Mouse (Mus musculus): ENCODE data around the gene Astn2.

The Astn2 gene

DNA sequence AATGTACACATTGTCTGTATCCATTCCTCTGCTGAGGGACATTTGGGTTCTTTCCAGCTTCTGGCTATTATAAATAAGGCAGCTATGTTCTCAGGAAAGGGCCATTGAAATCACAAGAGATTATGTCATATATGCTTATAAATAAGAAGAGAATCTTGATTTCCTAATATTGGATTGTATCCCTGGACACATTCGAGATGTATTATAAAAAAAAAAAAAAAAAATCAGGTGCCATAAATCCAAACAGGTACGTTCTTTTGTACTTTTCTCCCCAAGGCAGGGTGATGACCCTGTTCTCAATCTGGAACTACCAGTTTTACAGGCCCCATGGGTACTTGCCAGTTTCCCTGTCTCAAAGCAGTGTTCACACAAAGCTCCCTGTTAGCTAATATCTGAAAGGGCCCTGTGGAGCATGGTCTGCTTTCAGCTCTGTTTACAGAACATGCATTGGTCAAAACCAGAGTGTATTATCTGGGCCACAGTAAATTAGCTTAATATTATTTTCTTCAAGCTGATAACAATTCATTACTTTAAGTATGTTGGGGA lies 530.1 kb downstream of the Astn2 start:
- DNase-seq (ENCODE audit: extremely low spot score, low spot score), result no peak

DNA sequence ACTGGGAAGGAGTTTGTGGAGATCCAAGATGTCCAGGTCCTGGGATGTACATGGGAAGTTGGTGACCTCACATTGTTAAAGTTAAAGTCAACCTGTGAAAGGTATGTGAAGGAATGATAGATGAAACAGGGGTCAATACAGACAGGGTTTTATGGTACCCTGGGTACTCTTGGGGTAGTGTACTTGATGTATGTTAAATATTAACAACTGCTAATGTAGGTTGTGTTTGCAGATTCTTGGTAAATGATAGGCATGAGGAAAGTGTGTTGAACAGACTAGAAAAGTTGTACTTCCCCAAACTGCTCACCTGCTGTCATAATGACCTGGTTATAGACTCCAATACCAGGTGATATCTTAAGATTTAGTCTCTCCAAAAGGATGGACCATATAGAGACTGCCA lies 539.9 kb downstream of the Astn2 start:
- no peak for DNase-seq (ENCODE audit: extremely low spot score, low spot score)

DNA sequence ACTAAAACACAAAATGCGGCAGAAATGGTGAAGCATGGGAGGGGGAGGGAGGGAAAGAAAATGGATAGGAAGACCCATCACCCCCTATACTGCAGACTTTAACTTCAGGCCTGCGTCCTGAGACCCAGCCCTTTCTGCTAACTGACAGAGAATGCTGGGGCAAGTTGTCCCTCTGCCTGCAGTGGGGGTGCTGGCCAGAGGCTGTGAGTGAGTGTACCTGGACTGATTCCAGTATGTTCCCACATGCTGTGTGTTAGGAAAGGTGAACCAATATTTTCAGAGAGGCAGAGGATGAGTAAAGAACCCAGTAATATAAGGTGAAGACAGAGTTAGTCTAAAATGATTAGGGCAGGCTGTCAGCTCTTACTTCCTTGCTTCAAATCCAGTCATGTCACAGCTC lies 561.2 kb downstream of the Astn2 start:
- DNase-seq (ENCODE audit: extremely low spot score, low spot score), result no peak

DNA sequence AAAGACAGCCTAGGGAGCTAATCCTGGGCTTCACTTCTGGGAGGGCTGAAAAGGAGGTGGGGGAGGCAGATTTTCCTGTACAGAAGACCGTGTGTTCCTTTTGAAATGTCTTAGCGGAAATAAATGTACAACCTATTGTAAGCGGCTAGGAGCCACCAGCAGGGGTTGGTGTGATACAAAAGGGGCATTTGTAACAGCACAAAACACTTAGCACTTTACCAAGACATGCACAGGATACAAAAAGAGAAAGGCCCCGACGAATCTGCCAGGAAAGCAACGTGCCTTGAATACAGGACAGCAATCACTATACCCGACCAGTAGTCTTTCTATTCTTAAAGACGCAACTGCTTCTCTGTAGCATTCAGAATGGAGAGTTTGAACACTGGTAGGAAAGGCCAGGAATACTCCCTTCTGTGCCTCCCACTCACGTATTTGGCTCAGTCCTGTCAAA lies 564.8 kb downstream of the Astn2 start:
- peak; percentile 24 for DNase-seq (ENCODE audit: extremely low spot score, low spot score)

DNA sequence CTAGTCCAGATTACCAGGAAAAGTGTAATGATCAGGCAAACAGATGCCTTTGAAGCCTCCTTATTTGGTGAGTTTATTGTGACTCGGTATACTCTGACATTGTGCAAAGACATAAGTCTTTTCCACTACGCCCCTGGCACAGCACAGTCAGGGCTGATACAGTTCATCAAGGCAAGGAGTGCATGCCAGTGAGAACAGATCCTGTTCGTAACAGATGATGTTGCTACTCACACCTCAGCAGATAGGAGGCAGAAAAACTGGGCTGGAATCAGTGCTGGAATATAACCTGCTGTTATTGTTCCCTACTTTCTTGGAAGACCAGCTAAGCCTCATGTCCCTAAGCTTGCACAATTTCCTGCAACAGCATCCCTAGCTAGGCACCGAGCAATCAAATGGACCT lies 565.6 kb downstream of the Astn2 start:
- no peak for DNase-seq (ENCODE audit: extremely low spot score, low spot score)

DNA sequence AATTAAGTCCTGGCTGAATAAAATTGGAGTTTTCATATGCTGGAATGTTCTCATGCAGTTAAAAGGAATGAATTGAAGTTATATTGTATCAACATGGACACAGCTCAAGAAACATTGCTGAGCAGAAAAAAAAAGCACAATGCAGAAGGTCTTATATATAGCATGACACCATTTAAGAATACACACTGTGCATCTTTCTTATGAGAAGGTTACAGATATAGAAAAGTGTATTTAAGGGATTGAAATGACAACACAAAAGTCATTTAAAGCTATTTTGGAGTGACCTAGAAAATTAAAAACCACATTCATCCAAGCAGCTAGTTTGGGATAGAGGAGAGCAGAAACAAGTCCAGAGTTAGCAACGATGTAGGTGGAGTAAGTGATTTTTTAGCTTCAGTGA lies 571.4 kb downstream of the Astn2 start:
- no peak for DNase-seq (ENCODE audit: extremely low spot score, low spot score)

DNA sequence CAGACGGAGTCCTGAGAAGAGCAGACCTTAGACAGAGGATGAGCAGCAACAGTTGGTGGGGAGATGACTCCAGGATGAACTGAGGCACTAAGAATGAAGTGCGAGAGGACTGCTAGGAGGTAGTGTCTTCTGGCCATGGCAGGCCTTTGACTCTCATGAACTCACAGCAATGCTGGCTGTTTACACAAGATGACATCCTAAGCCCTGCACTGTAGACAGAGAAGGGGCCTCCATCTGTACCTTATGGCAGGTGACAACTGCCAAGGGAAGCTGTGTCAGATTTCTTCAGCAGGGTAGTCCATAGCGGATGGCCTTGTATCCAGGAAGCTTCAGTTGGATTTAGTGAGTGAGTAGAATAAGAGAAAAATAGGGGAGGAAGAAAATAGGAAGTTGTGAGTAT lies 572.5 kb downstream of the Astn2 start:
- DNase-seq (ENCODE audit: extremely low spot score, low spot score), result no peak

DNA sequence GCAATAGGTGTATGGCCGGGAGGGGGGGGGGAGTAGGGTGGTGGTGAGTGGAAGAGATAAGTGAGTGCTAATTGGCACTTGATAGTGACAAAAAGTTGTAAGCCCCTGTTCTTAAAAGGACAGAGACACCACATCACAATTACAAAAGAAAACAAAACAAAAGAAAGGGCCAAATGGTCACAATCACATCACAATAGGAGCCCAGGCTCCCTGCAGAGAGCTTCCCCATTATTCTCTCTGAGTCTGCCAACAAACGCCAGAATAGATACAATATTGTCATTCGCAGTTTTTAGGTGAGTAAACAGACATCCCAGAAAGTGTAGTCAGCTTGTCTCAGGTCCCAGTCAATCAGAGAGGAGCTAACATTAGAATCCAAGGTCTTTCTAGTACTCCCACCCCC lies 573.9 kb downstream of the Astn2 start:
- DNase-seq (ENCODE audit: extremely low spot score, low spot score), result no peak

DNA sequence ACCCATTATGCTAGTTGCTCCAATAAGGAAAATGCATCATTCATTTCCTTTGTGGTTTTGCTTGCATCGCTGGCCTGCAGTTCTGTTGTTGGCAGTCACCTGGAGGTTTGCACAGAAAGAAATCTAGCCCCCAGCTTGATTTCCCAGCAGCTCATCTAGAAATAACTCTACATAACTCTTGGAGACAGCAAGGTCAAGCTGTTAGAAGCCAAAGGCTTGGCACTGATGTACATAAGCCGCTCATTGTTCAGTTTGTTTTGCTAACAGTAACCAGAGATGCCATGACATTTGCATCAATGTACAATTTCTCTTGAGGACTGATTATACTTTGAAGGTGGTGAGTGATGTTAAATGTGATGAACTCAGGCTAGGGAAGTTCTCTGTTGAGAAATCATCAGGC lies 583.3 kb downstream of the Astn2 start:
- DNase-seq (ENCODE audit: extremely low spot score, low spot score), result no peak

DNA sequence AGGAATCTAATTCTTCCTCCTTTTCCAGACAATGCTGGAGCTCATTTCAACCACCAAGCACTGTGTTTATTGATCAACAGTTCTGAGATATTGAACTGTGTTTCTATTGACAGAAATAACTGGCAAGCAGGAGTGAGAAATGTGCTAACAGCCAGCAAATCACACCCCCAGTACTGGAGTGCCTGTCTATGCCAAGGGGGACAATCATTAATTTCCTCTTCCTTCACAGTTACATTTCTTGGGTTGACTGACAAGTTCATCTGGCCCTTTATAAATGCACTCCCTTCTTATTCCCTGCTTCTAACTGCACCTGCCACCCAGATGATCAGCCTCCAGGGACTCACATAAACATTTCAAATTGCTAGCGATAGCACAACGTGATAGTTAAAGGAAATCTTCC lies 584.2 kb downstream of the Astn2 start:
- DNase-seq (ENCODE audit: extremely low spot score, low spot score), result no peak

DNA sequence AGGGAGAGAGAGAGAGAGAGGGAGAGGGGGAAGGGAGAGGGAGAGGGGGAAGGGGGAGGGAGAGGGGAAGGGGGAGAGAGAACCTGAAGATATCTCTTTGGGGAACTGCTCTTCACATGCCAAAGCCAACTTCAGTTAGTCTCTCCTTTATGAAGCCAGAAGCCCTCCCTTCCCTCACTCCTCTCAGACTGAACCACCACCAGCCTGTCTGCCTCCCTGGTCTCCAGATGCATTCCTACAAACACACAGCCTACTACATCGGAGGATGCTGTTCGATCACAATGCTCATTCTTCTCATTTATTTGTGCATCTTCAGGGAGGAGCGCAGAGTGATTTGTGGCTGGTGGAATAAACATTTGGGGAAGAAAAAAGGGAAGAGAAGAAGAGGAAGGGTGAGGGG lies 584.6 kb downstream of the Astn2 start:
- DNase-seq (ENCODE audit: extremely low spot score, low spot score), result no peak

DNA sequence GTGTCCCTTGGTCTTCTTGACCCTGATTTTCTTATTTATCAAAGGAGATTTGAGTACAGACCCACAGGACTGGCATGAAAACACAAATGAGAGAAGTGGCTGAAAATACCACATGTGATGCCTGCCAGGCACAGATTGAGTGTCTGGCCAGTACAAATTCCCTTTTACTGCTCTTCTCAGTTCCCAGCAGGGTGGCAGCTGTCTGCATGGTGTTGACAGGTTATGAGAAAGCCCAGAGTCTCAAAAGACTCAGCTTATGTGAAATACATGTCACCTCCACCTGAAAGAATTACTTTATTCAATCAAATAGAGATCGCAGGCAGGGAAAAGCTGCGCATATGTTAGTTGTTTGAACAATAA lies 590.3 kb downstream of the Astn2 start:
- no peak for DNase-seq (ENCODE audit: extremely low spot score, low spot score)

DNA sequence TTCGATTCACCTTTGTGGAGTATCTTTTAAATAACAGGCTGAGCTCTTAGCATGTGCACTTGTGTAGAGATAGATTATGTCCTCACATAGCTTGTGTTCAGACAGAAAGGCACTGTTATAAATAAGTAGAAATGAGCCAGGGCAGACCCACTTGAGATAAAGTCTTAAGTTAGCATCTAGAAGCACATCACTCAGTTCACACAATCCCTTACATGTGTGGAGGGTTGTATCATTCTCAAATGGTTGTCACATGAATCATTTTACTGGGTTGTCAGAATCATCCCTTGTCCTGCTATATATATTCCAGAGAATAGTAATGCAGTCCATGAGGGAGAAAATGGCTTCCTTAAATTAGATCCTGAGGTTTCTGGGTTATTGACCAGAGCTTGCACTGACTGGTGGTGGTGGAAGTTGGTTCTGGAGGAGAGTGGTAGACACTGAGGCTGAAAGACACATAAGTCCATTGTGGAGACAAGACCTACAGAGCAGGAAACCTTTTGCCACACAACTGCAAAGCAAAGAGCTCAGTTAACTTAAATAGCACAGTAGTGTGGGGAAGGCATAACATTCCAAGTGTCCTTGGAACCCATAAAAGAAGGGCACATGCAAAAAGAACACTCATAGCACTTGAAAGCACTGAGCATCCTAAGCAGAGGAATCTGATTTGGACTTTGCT lies 590.8 kb downstream of the Astn2 start:
- no peak for DNase-seq (ENCODE audit: extremely low spot score, low spot score)

DNA sequence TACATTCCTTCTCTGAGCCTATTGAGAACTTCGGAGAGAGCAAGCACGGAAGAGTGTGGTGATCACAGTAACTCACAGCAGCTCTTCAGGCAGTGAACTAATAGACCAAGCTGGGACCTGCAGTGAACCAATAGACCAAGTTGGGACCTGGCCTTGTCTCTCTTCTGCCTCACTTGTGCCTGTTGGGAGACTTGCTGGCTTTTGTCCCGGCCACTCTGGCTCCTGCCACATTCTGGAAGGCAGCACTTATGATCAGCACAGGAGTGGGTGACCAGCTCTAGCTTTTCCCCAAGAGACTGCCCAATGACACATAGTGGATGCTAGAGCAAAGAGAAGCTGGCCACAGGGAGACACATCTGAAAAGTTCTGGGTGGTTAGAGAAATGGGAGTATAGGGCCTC lies 597.1 kb downstream of the Astn2 start:
- no peak for DNase-seq (ENCODE audit: extremely low spot score, low spot score)

DNA sequence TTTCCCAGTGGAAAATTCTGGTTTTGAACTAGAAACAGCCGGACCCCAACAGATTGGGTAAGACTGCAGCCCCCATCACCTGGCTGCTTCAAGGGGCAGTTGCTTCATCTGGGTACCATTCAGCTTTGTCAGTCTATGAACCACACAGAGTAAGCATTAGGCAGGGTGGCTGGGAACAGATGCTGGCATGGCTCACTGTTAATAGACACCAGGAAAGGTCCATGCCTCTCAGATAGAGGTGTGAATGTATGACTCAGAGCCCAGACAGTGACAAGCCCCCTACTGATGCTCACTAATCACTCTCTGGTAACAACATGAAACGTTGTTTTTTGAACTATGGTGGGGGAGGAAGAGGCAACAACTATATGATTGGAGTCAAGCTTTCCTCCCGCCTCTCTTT lies 603.2 kb downstream of the Astn2 start:
- DNase-seq (ENCODE audit: extremely low spot score, low spot score), result no peak

DNA sequence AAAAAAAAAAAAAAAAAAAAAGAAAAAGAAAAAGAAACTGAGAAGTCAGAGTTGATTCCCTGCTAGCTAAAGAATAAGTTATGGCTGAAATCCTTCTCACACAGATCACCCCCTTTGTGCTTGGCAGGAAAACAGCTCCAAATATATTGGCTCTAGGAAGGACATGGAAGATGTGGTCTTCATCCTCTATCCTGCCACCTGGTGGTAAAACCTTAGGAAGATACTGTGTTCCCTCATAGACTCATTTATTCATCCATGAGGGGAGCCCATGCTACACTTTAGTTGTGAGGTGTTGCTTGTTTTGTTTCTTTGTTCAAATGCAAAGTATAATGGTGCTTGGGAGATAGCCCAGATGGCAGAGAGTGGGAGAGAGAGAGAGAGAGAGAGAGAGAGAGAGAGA lies 613.4 kb downstream of the Astn2 start:
- no peak for DNase-seq (ENCODE audit: extremely low spot score, low spot score)

DNA sequence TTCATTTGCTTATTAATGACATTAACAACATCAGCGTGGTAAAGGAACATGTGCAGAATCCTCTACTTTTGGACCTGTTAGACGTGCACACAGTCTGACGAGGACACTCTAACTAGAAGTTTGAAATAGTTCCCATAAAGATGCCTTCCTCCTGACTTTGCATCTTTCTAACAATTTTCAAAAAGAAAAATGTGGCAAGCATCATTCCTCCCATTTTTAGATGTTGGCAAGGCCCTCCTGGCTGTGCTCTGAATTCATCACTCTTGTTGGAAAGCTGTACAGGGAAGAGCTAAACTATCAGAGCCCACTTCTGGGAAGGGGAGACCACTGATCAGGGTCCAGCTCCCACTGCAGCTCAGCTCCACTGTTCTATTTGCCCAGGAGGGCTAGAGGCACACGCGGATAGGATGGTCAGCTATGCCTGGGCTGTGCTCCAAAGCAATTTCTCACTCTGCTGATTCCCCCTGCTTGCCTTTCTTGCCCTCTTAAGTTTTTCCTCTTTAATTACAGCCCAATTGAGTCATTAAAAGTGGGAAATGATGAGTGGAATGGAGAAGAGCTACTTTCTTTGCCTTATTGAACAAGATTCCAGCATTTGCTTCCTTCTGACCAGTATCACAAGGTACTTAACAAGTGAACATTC lies 630.9 kb downstream of the Astn2 start:
- DNase-seq (ENCODE audit: extremely low spot score, low spot score), result no peak

DNA sequence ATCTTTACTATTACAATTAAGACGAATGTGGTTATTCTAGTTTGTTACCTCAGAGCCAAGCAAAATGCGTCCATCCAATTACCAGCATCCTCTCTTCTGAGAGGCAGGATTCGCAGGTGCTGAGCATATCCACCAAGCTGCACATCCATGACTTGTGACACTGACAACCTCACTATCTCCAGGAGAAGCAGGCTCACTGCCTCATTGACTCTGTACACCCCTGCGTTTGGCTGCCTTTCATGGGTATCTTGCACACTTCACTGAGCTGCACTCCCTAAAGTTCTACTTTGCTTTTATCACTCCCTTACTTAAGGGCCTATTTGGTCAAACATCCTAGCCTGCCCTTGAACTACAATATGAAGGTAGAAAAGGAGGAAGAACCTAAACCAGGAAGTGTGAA lies 633.5 kb downstream of the Astn2 start:
- DNase-seq (ENCODE audit: extremely low spot score, low spot score), result no peak

DNA sequence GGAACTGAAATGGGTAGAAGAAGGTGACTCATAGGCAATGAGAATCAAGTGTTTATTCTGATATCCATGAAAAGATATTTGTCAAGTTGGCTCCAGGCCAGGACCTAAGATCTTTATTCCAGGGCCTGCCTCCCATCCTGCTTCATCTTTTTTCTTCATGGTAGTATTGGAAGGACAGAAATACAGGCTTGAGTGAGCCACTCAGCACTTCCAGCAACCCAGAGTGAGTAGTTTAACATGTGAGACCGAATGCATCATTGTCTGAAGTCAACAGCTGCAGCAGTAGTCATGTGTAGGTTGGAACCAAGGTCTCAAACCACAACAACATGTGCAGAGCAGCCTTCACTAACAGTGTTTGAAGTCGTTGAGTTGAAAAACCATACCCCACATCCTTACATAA lies 636.5 kb downstream of the Astn2 start:
- no peak for DNase-seq (ENCODE audit: extremely low spot score, low spot score)

DNA sequence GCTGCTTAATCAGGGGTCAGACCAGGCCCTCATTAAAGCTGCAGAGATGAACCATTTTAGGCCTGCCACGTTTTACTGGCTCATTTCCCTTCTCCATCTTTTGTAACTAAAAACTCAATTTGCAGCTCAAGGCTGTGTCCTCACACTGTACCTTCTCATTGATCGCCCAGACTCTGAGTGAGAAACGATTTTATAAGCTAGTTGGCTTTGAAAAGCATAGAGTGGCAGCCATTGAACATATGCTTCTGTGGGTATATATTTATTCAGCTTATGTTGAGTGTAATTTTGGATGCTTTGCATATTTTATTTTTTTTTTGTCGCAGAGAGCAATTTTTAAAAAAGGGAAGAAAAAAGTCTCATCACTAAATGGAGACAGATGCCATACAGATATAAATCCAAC lies 637.0 kb downstream of the Astn2 start:
- no peak for DNase-seq (ENCODE audit: extremely low spot score, low spot score)

DNA sequence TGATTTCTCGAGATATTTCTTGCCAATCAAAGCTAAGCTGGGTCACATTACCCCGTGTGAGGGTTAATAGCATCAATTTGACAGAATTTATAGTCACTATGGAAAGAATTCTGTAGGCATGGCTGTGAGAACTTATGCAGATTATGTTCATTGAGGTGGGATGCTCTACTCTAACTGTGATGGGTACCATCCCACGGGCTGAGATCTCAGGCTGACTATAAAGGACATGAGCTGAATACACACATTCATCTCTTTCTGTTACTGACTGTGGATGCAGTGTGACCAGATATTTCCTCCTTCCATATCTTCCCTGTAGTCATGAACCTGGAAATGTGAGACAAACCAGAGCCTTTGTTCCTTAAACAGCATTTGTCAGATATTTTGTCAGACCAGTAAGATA lies 639.1 kb downstream of the Astn2 start:
- DNase-seq (ENCODE audit: extremely low spot score, low spot score), result no peak

DNA sequence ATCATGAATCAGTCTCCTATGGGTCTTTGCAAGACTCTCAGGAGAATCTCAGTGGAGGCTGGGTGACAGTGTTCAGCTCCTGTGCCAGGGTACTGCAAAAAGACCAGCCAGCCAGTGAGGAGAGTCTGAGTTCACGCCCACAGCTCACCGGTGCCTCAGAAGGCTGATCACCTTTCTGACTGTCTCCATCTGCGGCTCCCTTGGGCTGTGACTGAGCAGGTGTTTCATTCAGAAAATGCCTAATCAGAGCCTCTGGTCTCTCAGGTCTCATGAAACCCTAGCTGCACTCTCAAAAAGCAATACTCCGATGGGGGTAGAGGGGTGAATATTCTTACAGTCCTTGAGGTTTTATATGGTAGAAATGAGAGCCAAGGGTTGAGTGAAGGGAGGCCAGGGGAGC lies 640.1 kb downstream of the Astn2 start:
- DNase-seq (ENCODE audit: extremely low spot score, low spot score), result no peak

DNA sequence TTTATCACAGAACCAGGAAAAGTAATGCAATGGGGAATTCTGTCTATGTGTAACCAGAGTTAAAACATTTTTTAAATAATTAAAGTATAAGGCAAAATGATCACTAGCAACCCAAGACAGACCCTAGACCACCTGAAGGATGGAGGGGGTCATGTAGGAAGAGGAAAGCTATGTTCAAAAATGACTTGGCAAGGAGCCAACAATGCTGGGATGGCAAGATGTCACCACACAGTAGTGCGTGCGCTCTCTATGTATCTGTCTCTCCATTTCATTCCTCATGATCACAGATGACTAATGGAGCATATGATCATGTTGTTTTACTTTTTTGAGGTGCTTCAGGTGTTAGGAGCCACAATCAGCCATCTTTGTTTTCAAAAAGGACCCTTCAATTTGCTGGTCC lies 640.6 kb downstream of the Astn2 start:
- no peak for DNase-seq (ENCODE audit: extremely low spot score, low spot score)
